Mouse (Mus musculus) right cerebral cortex, postnatal 4 days (tissue): ENCODE data around the gene Mfap3.
A peak's percentile ranks its signal among the peaks of the same experiment; 100 is the strongest.

ENCODE experiments used
- DNase-seq: peaks from one replicate; pipeline ENCODE4 v3.0.0-alpha.2; 2022

Mfap3 gene

GRCm38 (mm10) chr11:57518091-57518750 lies at the start of gene Mfap3, which contains the start of gene Fam114a2:
TSS of gene Mfap3 (plus strand) at chr11:57518664.
TSS of gene Fam114a2 (minus strand) at chr11:57518617.
- peak; percentile 94 for DNase-seq

DNA sequence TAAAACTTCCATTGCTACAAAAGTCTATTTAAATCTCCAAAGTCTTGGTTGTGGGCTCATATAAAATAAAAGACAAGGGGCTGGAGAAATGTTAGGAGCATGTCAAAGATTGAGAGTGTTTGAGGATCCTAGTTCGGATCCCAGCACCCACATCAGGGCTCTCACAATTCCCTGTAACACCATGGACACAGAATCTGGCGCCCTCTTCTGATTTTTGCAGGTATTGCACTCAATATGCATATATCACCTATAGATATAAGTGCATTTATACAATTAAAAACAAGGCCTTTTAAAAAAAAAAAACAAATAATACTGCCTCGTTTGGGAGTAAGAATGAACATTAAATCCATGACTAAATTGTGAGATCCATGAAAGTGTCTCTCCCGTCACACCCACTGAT lies 49.8 kb upstream of the Mfap3 start:
- DNase-seq = no peak

DNA sequence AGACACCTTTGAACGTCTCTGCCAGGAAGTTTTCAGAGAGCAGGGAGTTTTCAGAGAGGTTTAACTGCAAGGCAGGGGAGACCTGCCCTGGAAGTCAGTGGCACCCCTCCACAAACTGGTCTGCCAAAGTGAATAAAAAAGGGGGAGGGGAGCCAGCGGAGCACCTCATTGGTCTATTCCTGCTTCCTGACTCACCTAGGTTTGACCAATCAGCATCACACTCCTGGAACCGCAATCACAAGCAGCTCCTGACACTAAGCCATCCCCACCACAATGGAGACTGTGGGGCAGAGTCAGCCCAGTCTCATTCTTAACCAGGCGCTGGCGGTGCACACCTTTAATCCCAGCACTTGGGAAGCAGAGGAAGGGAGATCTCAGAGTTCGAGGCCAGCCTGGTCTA lies 48.4 kb upstream of the Mfap3 start:
- DNase-seq = no peak

DNA sequence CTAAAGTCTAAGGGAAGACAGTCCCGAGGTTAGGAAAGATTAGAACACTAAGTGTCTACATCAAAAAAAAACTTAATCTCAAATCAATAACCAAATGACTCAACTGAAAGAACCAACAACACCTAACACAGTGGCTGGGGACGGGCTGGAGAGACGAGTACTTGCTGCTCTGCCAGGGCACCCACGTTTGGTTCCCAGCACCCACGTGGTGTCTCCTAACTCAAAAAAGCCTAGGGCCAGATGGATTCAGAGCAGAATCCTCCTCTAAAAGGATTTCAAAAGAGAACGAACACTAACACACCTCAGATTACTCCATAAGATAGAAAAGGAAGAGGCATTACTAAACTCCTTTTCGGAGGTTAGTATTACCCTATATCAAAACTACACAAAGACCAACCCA lies 47.5 kb upstream of the Mfap3 start:
- no peak for DNase-seq

DNA sequence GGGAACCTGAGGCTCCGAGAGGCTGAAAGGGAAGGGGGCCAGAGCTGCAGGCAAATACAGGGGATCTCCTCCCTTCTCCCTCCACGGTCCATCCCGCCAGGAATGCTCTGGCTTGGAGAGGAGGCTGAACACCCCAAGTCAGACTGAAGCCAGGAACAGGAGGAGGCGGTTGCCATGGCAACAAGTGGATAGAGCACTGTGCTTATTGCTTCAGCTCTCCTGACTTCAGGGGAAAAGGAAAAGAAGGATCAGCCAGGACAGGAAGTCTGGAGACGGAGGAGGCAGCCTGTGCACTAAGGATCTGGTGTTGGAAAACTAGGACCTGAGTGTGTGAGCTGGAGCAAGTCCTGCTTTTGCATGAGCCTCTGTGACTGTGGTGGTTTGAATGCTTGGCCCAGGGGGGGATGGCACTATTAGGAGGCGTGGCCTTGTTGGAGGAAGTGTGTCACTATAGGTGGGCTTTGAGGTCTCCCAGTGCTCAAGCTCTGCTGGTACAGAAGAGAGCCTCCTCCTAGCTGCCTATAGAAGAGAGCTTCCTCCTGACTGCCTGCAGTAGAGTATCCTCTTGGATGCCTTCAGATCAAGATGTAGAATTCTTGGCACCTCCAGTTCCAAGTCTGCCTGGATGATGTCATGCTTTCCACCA lies 44.0 kb upstream of the Mfap3 start:
- DNase-seq = peak; percentile 52

DNA sequence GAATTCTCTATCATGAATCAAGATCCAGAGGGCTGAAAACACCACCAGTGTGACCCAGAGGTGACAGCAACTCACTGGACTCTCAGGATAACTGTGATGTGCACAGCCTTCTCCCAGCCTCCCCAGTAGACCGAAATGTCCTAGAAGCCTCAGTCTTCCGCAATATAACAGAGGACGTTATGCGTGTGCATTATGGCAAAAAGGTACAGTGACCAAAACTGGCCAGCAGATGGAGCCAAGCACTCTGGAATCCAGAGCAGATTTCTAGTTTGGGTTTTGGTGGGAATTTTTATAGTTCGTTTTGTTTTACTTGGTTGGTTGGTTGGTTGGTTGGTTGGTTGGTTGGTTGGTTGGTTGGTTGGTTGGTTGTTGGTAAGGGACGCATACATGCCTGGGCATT lies 43.3 kb upstream of the Mfap3 start:
- DNase-seq = peak; percentile 84

- DNase-seq = no peak
Measured at GRCm38 (mm10) chr11:57478077-57478476, 40.4 kb upstream of the Mfap3 start.

DNA sequence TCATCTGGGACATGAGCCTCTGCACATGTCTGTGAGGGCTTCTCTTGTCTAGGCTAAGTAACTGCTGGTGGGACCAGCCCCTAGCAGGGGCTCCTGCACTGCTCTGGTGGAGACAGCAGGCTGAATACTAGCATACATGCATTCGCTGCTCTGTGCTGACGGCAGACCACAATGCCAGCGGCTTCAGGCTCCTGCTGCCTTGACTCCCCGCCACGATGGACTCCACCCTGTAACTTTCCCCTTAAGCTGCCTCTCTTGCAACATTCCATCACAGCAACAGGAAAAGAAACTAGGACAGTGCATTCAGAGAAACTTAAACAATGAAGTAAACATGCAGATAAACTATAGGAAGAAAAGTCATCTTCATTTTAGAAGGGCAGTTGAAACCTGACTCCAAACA lies 30.0 kb upstream of the Mfap3 start:
- no peak for DNase-seq

GRCm38 (mm10) chr11:57496462-57497039 lies 21.9 kb upstream of the Mfap3 start:
- no peak for DNase-seq

GRCm38 (mm10) chr11:57497701-57498100 lies 20.8 kb upstream of the Mfap3 start:
- DNase-seq = no peak

GRCm38 (mm10) chr11:57498215-57498614 lies 20.2 kb upstream of the Mfap3 start:
- DNase-seq = no peak

- no peak for DNase-seq
Measured at GRCm38 (mm10) chr11:57503155-57503554, 15.3 kb upstream of the Mfap3 start.

- DNase-seq = no peak
Measured at GRCm38 (mm10) chr11:57506899-57507298, 11.6 kb upstream of the Mfap3 start.

DNA sequence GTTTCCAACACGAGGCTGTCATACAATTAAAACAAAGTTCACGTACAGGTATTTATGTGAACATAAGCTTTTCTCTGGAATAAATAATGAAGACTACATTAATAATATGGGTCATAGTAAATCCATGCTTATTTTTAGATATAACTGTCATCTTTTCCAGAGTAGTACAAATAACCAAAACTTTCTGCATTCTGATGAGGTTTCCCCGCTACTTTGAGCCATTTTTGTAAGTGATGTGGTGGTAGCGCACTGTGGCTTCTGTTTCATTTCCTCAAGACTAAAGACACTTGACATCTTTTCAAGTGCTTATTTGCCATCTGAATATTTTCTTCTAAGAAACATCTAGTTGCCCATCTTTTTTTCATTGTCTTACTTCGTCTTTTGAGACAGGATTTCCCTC lies 3.2 kb upstream of the Mfap3 start:
- no peak for DNase-seq

DNA sequence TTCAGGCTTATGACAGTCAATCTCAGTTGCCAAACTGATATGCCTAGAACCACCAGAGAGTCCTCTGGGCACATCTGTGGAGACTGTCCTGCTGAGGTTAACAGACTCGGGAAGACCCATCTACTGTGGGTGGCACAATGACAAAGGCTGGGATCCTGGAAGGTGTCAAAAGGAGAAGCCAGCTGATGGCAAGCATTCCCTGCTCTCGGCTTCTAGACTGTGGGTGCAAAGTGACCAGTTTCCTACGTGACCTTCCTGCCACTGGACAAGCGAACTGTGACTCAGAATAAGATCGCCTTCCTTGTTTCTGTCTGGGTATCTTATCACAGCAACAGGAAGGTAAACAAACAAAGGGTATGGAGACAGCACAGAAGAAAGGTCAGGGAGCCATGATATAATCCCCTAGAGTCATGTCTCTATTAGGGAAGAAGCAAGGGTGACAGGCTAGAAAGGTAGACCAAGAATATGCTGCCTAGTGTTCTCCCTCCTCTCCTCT lies 1.5 kb upstream of the Mfap3 start:
- no peak for DNase-seq

DNA sequence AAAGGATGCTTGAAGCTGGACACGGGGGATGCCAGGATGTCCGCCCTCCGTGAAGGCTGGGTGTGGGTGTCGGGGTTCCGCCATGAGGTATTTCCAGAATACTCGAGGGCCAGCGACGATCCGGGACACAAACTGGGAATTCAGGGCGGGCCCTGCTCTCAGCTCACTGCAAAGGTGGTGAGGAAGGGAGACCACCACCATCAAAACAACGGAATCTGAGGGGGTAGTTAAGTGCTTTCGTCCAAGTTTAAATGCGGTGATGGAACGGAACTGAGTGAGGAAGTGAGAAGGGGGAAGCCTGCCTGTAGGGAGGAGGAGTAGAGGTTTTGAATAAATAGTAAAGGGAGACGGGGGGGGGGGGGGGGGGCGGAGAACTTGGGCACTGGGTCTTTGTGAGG lies 286 bp downstream of the Mfap3 start:
- DNase-seq = no peak

GRCm38 (mm10) chr11:57519304-57519703 lies 840 bp downstream of the Mfap3 start:
- DNase-seq = no peak

- DNase-seq = no peak
Measured at GRCm38 (mm10) chr11:57521206-57521605, 2.7 kb downstream of the Mfap3 start.

- peak; percentile 45 for DNase-seq
Measured at GRCm38 (mm10) chr11:57522046-57522445, 3.6 kb downstream of the Mfap3 start.

GRCm38 (mm10) chr11:57523418-57523817 lies 5.0 kb downstream of the Mfap3 start:
- no peak for DNase-seq

GRCm38 (mm10) chr11:57524597-57524996 lies 6.1 kb downstream of the Mfap3 start:
- no peak for DNase-seq

- DNase-seq = no peak
Measured at GRCm38 (mm10) chr11:57525900-57526299, 7.4 kb downstream of the Mfap3 start.

GRCm38 (mm10) chr11:57527506-57527905 lies 9.0 kb downstream of the Mfap3 start:
- no peak for DNase-seq

DNA sequence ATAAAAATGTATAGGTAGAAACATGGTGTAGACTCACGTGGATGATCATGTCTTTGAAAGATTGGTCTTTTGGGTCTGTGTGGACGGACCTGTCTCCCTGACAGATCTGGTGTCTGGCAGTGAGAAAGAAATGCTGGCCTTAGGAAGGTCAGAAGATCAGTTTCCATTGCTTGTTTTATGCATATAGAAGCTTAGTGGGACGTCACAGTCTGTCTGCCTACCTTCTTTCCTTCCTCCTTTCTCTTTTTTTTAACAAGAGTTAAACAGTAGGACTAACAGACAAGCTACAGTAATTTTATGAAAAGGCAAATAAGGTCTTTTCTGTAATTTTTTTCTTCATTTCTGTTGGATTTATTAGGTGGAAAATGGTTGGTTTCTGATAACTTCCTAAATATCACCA lies 10.6 kb downstream of the Mfap3 start:
- no peak for DNase-seq
